8 mouse cellular contexts compared by ENCODE assay signal in genomic region chr3:154226100-154226752, GRCm38 (mm10).
DNase-seq lines count a peak whose midpoint lies in the region; ATAC-seq lines count a peak whose summit lies in the region.

No protein-coding gene starts in this region.

- no peak overlapping the region for H3K4me2 ChIP-seq in intestine, embryonic 15.5 days (replicated peaks)
- H3K4me2 ChIP-seq in stomach, embryonic 14.5 days (replicated peaks; ENCODE audit: low read depth, low read length): no peak overlapping the region

- no peaks in the 10 kb centered on the region for H3K27me3 ChIP-seq in intestine, embryonic 15.5 days (replicated peaks)
- no peaks in the 10 kb centered on the region for H3K27me3 ChIP-seq in midbrain, embryonic 10.5 days (ENCODE audit: low read depth, poor library complexity, severe bottlenecking)
- H3K27me3 ChIP-seq in stomach, embryonic 14.5 days (ENCODE audit: control insufficient read depth, insufficient read depth, low read length): no peaks in the 10 kb centered on the region

- H3K9me3 ChIP-seq in intestine, embryonic 15.5 days: no peaks in the 10 kb centered on the region
- no peaks in the 10 kb centered on the region for H3K9me3 ChIP-seq in midbrain, embryonic 10.5 days (replicated peaks)
- no peaks in the 10 kb centered on the region for H3K9me3 ChIP-seq in stomach, embryonic 14.5 days (ENCODE audit: control insufficient read depth, low read depth, low read length)

- ATAC-seq in intestine, embryonic 15.5 days: peak; percentile 53; the same call in 1 of the 2 replicates
- ATAC-seq in stomach, embryonic 14.5 days (ENCODE audit: insufficient number of reproducible peaks, insufficient read depth, low FRiP score, low read depth): 0 out of 2 replicates have a peak, but pooled peaks have one; percentile 46

- peak; percentile 11 to 48 for DNase-seq in spleen, postnatal 10 days (ENCODE audit: low spot score in 2 of 2)
- DNase-seq in spleen, adult 12 weeks (ENCODE audit: low spot score): no peak
- DNase-seq in cerebellum, postnatal 10 days: peak; percentile 83 to 87
- DNase-seq in frontal cortex, postnatal 36 days (ENCODE audit: low spot score in 2 of 2): peak; percentile 75 to 87
- peak; percentile 23 to 84 for DNase-seq in left cerebral cortex, adult 9 months (ENCODE audit: low spot score in 2 of 2)
- peak; percentile 72 for DNase-seq in midbrain, embryonic 10.5 days (ENCODE audit: low spot score)

- no peak overlapping the region for H3K9ac ChIP-seq in intestine, embryonic 15.5 days
- H3K9ac ChIP-seq in stomach, embryonic 14.5 days (replicated peaks; ENCODE audit: low read depth, low read length): no peak overlapping the region

- H3K36me3 ChIP-seq in intestine, embryonic 15.5 days: no peaks in the 10 kb centered on the region
- H3K36me3 ChIP-seq in midbrain, embryonic 10.5 days: no peaks in the 10 kb centered on the region
- H3K36me3 ChIP-seq in stomach, embryonic 14.5 days (ENCODE audit: control insufficient read depth, insufficient read depth, low read length): no peaks in the 10 kb centered on the region

- H3K27ac ChIP-seq in intestine, embryonic 15.5 days: no peak overlapping the region
- no peak overlapping the region for H3K27ac ChIP-seq in midbrain, embryonic 10.5 days (replicated peaks)
- no peak overlapping the region for H3K27ac ChIP-seq in stomach, embryonic 14.5 days (ENCODE audit: low read length)

- H3K4me3 ChIP-seq in intestine, embryonic 15.5 days (replicated peaks): no peak overlapping the region
- no peak overlapping the region for H3K4me3 ChIP-seq in midbrain, embryonic 10.5 days
- no peak overlapping the region for H3K4me3 ChIP-seq in stomach, embryonic 14.5 days (ENCODE audit: low read depth, low read length)

- no peaks in the 10 kb centered on the region for H3K4me1 ChIP-seq in intestine, embryonic 15.5 days (replicated peaks)
- peaks cover 16% of the 10 kb centered on the region for H3K4me1 ChIP-seq in midbrain, embryonic 10.5 days
- no peaks in the 10 kb centered on the region for H3K4me1 ChIP-seq in stomach, embryonic 14.5 days (ENCODE audit: control insufficient read depth, insufficient read depth, low read length)

- WGBS in intestine, embryonic 15.5 days: 50% methylated on average over 10 of the region's 10 CpGs
- WGBS in midbrain, embryonic 10.5 days: 54% methylated on average over 10 of the region's 10 CpGs
- 46% methylated on average over 10 of the region's 10 CpGs for WGBS in stomach, embryonic 14.5 days
